Mouse (Mus musculus): ENCODE results near the gene Repin1.

DNA sequence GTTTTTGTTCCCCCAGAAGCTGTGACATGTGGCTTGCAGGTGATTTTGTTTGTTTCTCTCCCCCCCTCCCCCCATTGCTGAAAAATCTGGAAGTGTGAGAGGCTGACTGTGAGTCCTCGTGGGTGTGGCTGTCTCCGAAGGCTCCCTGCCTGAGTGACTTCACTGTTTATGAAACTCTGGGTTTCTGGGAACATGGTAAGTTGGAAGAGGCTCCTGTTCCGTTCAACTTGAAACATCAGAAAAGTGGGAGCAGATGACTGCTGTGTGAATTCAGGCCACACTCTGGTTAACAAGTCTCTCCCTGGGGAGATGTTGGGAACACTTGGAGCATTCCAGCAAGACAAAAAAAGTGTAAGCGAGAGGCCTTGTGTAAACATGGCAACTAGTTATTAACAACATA lies 46.8 kb upstream of the Repin1 start:
- TF ChIP-seq CTCF (IDR thresholded peaks at IDR 0.05; ENCODE audit: low read depth, low read length) (no peak), POLR2A (IDR thresholded peaks at IDR 0.05; ENCODE audit: borderline replicate concordance, low read depth, low read length) (no peak)

Measured in bone marrow macrophage, adult 2 months (primary cell).